Mouse (Mus musculus) kidney, embryonic 14.5 days (tissue): ENCODE measurements at regions not wholly inside any gene's neighbourhood (a gene's known extent, or its start where the extent isn't known, plus 50 kb on each side); places are given as distances from the start of the nearest gene placed in this dataset.
"Not testable (repeated sequence)": the region's sequence is repeated elsewhere in the genome, so short reads cannot be mapped to it uniquely, and the experiment has no call there.

ENCODE experiments used
- ATAC-seq: fragments of 200-750 bp; cut with Nextera tagmentation; 2 replicates; pipeline ENCODE4 v1.8.0; 2017; ENCODE audit warnings: moderate number of reproducible peaks, mild to moderate bottlenecking, moderate TSS enrichment, moderate library complexity; ENCODE audit not compliant: low FRiP score, low TSS enrichment
- H3K27ac ChIP-seq: fragments of 300-500 bp; sonication (generic); 2 replicates; pipeline ENCODE4 v1.5.1; 2014; ENCODE audit warnings: low read depth, mild to moderate bottlenecking, low read length, moderate library complexity, mixed read lengths
- H3K27me3 ChIP-seq: fragments of 300-500 bp; sonication (generic); 2 replicates; pipeline ENCODE4 v1.6.1; 2014; ENCODE audit warnings: mild to moderate bottlenecking, low read length; ENCODE audit not compliant: control insufficient read depth, insufficient read depth
- H3K36me3 ChIP-seq: fragments of 300-500 bp; sonication (generic); 2 replicates; pipeline ENCODE4 v1.6.1; 2014; ENCODE audit warnings: low read length, mixed read lengths; ENCODE audit not compliant: control insufficient read depth, insufficient read depth
- H3K4me1 ChIP-seq: fragments of 300-500 bp; sonication (generic); 2 replicates; pipeline ENCODE4 v1.6.1; 2014; ENCODE audit warnings: low read length, mixed read lengths; ENCODE audit not compliant: control insufficient read depth, insufficient read depth
- H3K4me2 ChIP-seq: fragments of 300-500 bp; sonication (generic); replicated peaks from 2 replicates; pipeline ENCODE4 v1.6.1; 2014; ENCODE audit warnings: low read depth, mild to moderate bottlenecking, low read length
- H3K4me3 ChIP-seq: fragments of 300-500 bp; sonication (generic); 2 replicates; pipeline ENCODE4 v1.5.1; 2014; ENCODE audit warnings: mild to moderate bottlenecking, low read length
- H3K9ac ChIP-seq: fragments of 300-500 bp; sonication (generic); 2 replicates; pipeline ENCODE4 v1.6.1; 2014; ENCODE audit warnings: low read depth, mild to moderate bottlenecking, low read length, moderate library complexity
- H3K9me3 ChIP-seq: fragments of 300-500 bp; sonication (generic); 2 replicates; pipeline ENCODE4 v1.6.1; 2016; ENCODE audit warnings: low read length; ENCODE audit not compliant: control insufficient read depth
- WGBS: fragments of 180-500 bp; shearing (Covaris S2); extraction: QIAGEN DNeasy Blood & Tissue Kit; methylation state at CpG from one replicate; pipeline ENCODE4 v1.1.7; 2014; 5-methylcytosine and 5-hydroxymethylcytosine counted together

GRCm38 (mm10) chr8:89981320-89981719, 366.8 kb downstream of the Tox3 start:
- ATAC-seq, result no peak
- no peaks in the 10 kb centered on the region for H3K36me3 ChIP-seq
- H3K4me2 ChIP-seq, result no peak overlapping the region
- no peak overlapping the region for H3K27ac ChIP-seq
- no peaks in the 10 kb centered on the region for H3K27me3 ChIP-seq
- WGBS, result 65% methylated on average over 2 of the region's 2 CpGs
- no peaks in the 10 kb centered on the region for H3K9me3 ChIP-seq
- no peak overlapping the region for H3K4me3 ChIP-seq
- H3K9ac ChIP-seq, result no peak overlapping the region
- H3K4me1 ChIP-seq, result no peaks in the 10 kb centered on the region

- H3K4me3 ChIP-seq, result no peak overlapping the region
- no peak overlapping the region for H3K4me2 ChIP-seq
- no peaks in the 10 kb centered on the region for H3K4me1 ChIP-seq
- H3K27ac ChIP-seq, result no peak overlapping the region
- no peaks in the 10 kb centered on the region for H3K36me3 ChIP-seq
- 56% methylated on average over 4 of the region's 4 CpGs for WGBS
- no peaks in the 10 kb centered on the region for H3K27me3 ChIP-seq
- H3K9ac ChIP-seq, result no peak overlapping the region
- no peak for ATAC-seq
- no peaks in the 10 kb centered on the region for H3K9me3 ChIP-seq
These were observed 367.7 kb downstream of the Tox3 start for GRCm38 (mm10) chr8:89980441-89980840.

DNA sequence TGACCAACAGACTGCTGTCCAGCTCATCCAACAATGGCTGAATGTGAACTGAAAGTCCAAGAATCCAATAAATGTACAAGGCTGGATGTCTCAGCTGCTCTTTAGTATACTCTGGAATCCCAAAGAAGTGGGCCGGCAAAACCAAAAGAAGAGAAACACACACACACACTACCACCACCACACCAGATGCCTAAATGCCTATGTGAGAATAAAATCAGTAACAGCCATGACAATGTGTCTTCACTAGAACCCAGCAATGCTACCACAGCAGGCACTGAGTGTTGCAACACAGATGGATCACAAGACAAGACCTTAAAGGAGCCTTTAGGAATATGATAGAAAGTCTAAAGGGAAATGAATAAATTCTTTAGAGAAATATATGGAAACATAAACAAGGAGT, 385.3 kb downstream of the Tox3 start:
- H3K4me3 ChIP-seq, result no peak overlapping the region
- H3K27me3 ChIP-seq, result no peaks in the 10 kb centered on the region
- H3K27ac ChIP-seq, result no peak overlapping the region
- no peaks in the 10 kb centered on the region for H3K4me1 ChIP-seq
- ATAC-seq, result no peak
- no peak overlapping the region for H3K4me2 ChIP-seq
- no peaks in the 10 kb centered on the region for H3K36me3 ChIP-seq
- no peaks in the 10 kb centered on the region for H3K9me3 ChIP-seq
- H3K9ac ChIP-seq, result no peak overlapping the region
- 100% methylated on average over 1 of the region's 1 CpGs for WGBS

- Histone ChIP-seq H3K27ac (no peak overlapping the region), H3K4me1 (no peaks in the 10 kb centered on the region), H3K4me2 (no peak overlapping the region), H3K36me3 (no peaks in the 10 kb centered on the region), H3K9me3 (no peaks in the 10 kb centered on the region), H3K4me3 (no peak overlapping the region), H3K9ac (no peak overlapping the region), H3K27me3 (no peaks in the 10 kb centered on the region)
- no peak for ATAC-seq
These were observed 390.7 kb downstream of the Tox3 start for GRCm38 (mm10) chr8:89957486-89957885.

DNA sequence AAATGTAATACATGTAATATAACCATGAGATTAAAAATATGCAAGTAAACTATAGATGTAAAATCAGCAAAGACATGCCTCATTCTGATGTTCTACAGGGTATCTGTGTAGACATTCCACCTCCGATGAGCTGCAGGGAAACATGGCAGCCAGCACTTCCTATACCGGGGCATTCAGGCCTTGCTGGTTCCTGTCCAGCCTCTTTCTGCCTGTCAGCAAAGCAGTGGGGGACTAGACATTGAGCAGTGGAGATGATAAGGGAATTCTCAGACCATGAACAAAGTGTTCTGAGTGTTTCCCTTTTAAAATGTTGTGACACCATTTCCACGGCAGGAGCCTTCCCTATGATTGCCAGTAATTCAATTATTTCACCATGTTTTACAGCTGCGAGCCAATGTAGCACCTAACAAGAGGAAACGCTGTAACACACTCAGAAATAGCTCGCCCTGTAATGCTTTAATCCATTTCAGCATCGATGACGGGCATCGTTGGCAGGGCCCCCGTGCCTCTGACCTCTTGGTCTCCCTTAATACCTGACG, 391.6 kb downstream of the Tox3 start:
- Histone ChIP-seq H3K4me3 (no peak overlapping the region), H3K27me3 (no peaks in the 10 kb centered on the region), H3K36me3 (no peaks in the 10 kb centered on the region), H3K4me1 (no peaks in the 10 kb centered on the region), H3K9ac (no peak overlapping the region), H3K4me2 (no peak overlapping the region), H3K9me3 (no peaks in the 10 kb centered on the region), H3K27ac (no peak overlapping the region)
- ATAC-seq, result no peak
- 77% methylated on average over 11 of the region's 11 CpGs for WGBS

- WGBS, result 71% methylated on average over 1 of the region's 1 CpGs
- ATAC-seq, result no peak
- Histone ChIP-seq H3K27me3 (no peaks in the 10 kb centered on the region), H3K4me2 (no peak overlapping the region), H3K27ac (no peak overlapping the region), H3K4me3 (no peak overlapping the region), H3K9me3 (peaks cover 2% of the 10 kb centered on the region; the same call in 1 of the 2 replicates), H3K4me1 (no peaks in the 10 kb centered on the region), H3K36me3 (no peaks in the 10 kb centered on the region), H3K9ac (no peak overlapping the region)
These were observed 409.3 kb downstream of the Tox3 start for GRCm38 (mm10) chr8:89938836-89939235.

DNA sequence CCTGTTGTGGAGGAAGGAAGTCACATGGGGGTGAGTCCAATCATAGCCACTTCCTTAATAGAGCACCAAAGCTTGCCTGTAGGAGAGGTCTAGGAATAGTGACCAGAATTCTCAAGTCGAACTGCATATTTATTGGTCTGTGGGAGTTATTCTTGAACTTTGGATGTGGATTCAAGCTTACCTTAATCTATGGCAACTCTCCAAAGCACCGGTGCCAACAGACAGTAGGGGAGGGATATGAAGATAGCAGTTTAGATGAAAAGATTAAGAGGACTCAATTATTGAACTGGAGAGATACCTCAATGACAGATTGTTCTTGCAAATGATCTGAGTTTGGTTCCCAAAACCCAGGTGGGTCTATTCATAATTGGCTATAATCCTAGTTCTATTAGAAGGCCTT, 413.6 kb downstream of the Tox3 start:
- WGBS, result 91% methylated on average over 2 of the region's 2 CpGs
- no peaks in the 10 kb centered on the region for H3K9me3 ChIP-seq
- H3K27me3 ChIP-seq, result no peaks in the 10 kb centered on the region
- no peak overlapping the region for H3K27ac ChIP-seq
- no peak for ATAC-seq
- H3K36me3 ChIP-seq, result no peaks in the 10 kb centered on the region
- no peak overlapping the region for H3K4me2 ChIP-seq
- no peaks in the 10 kb centered on the region for H3K4me1 ChIP-seq
- H3K9ac ChIP-seq, result no peak overlapping the region
- H3K4me3 ChIP-seq, result no peak overlapping the region

DNA sequence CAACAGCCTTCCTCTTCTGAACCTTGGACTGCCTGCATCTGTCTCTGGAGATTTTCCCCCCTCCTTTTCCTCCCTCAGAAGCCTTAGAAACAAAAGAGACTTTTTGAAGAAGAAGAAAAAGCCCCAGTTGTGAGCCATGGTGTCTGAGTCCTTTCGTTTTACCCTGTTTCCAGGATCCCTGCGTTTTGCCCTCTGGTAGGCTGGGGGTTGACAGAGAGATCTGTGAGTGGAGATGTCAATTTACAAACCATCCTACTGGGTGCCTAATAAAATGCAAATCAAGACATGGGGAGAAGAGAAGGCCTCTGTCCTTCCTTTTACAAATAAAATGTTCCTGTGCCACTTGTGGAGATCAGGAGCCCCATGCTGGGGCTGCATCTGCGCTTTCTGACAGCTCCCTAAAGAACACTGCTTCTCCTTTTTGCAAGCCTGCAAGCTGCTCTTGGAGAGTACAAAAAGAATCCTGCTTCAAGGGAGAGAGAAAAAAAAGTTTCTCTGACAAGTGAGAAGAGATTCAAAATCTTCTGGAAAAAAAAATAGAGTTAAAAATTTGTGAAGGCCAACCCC, 421.4 kb downstream of the Tox3 start:
- Histone ChIP-seq H3K27ac (no peak overlapping the region), H3K4me3 (no peak overlapping the region), H3K27me3 (no peaks in the 10 kb centered on the region), H3K9me3 (no peaks in the 10 kb centered on the region), H3K4me1 (no peaks in the 10 kb centered on the region), H3K4me2 (no peak overlapping the region), H3K9ac (no peak overlapping the region), H3K36me3 (no peaks in the 10 kb centered on the region)
- WGBS, result 22% methylated on average over 3 of the region's 3 CpGs
- no peak for ATAC-seq

GRCm38 (mm10) chr8:89924697-89925096, 423.4 kb downstream of the Tox3 start:
- H3K27me3 ChIP-seq, H3K9ac ChIP-seq, H3K36me3 ChIP-seq, H3K27ac ChIP-seq, H3K4me3 ChIP-seq, H3K9me3 ChIP-seq, H3K4me2 ChIP-seq, ATAC-seq, H3K4me1 ChIP-seq: not testable (repeated sequence)
- no CpG with 5 or more reads among the region's 22 CpGs for WGBS
